Mouse (Mus musculus) testis, adult 2 months (tissue): ENCODE results near the gene Sik2. TPM values are rescaled to one million over a fixed set of nuclear protein-coding genes. Genes with fewer than 3 reads are reported as not detected.

ENCODE experiments used
- H3K27ac ChIP-seq: fragments of 200-500 bp; 2 replicates; pipeline ENCODE4 v1.5.1; 2012; ENCODE audit warnings: low read depth, low read length; ENCODE audit not compliant: control insufficient read depth, insufficient read depth
- H3K27me3 ChIP-seq: fragments of 200-500 bp; 2 replicates; pipeline ENCODE4 v1.6.1; 2012; ENCODE audit warnings: mild to moderate bottlenecking, low read length, moderate library complexity; ENCODE audit not compliant: control insufficient read depth, insufficient read depth
- H3K36me3 ChIP-seq: fragments of 200-500 bp; 2 replicates; pipeline ENCODE4 v1.6.1; 2012; ENCODE audit warnings: mild to moderate bottlenecking, low read length; ENCODE audit not compliant: control insufficient read depth, insufficient read depth
- H3K4me1 ChIP-seq: fragments of 200-500 bp; 2 replicates; pipeline ENCODE4 v1.6.1; 2012; ENCODE audit warnings: low read length; ENCODE audit not compliant: control insufficient read depth, insufficient read depth
- H3K4me3 ChIP-seq: fragments of 200-500 bp; 2 replicates; pipeline ENCODE4 v1.5.1; 2012; ENCODE audit warnings: low read depth, mild to moderate bottlenecking, low read length, moderate library complexity, mixed read lengths; ENCODE audit not compliant: control insufficient read depth
- CTCF ChIP-seq: fragments of 200-500 bp; IDR thresholded peaks from 2 replicates; pipeline ENCODE4 v1.5.1; 2012; ENCODE audit warnings: low read depth, mild to moderate bottlenecking, inconsistent platforms, low read length, moderate library complexity; ENCODE audit not compliant: control insufficient read depth, insufficient read depth, insufficient replicate concordance
- POLR2A ChIP-seq: fragments of 200-500 bp; IDR thresholded peaks from 2 replicates; pipeline ENCODE4 v1.6.1; 2012; ENCODE audit warnings: low read depth, mild to moderate bottlenecking, inconsistent platforms, low read length, moderate library complexity; ENCODE audit not compliant: control insufficient read depth
- polyA plus RNA-seq: library from polyadenylated mRNA; depleted of rRNA; stranded (reverse); fragments of >200 nt; gene quantifications from 2 replicates; pipeline ENCODE4 v1.2.3, GENCODE M21; 2012; rRNA removed

Sik2 gene
- polyA plus RNA-seq, 1 experiment, result 25.7 TPM

- Histone ChIP-seq H3K4me3 (no peak overlapping the region), H3K27me3 (no peaks in the 10 kb centered on the region), H3K36me3 (no peaks in the 10 kb centered on the region), H3K4me1 (no peaks in the 10 kb centered on the region), H3K27ac (no peak overlapping the region)
- TF ChIP-seq POLR2A, result no peak
- no peak for TF ChIP-seq CTCF
Observed at GRCm38 (mm10) chr9:50848821-50849220, 160.1 kb downstream of the Sik2 start.

GRCm38 (mm10) chr9:50847606-50848368, 161.1 kb downstream of the Sik2 start:
- Histone ChIP-seq H3K4me1 (no peaks in the 10 kb centered on the region), H3K27me3 (no peaks in the 10 kb centered on the region), H3K27ac (no peak overlapping the region), H3K4me3 (no peak overlapping the region), H3K36me3 (no peaks in the 10 kb centered on the region)
- TF ChIP-seq POLR2A (no peak), CTCF (no peak)

GRCm38 (mm10) chr9:50847133-50847532, 161.7 kb downstream of the Sik2 start:
- Histone ChIP-seq H3K36me3 (no peaks in the 10 kb centered on the region), H3K27me3 (no peaks in the 10 kb centered on the region), H3K27ac (no peak overlapping the region), H3K4me3 (no peak overlapping the region), H3K4me1 (no peaks in the 10 kb centered on the region)
- TF ChIP-seq CTCF (no peak), POLR2A (no peak)

GRCm38 (mm10) chr9:50845547-50845946, 163.3 kb downstream of the Sik2 start:
- Histone ChIP-seq H3K36me3 (no peaks in the 10 kb centered on the region), H3K4me3 (no peak overlapping the region), H3K27ac (no peak overlapping the region), H3K27me3 (no peaks in the 10 kb centered on the region), H3K4me1 (no peaks in the 10 kb centered on the region)
- TF ChIP-seq CTCF, result no peak

- Histone ChIP-seq H3K27me3 (no peaks in the 10 kb centered on the region), H3K36me3 (no peaks in the 10 kb centered on the region), H3K4me3 (no peak within 1 kb of the TSS), H3K27ac (no peak within 1 kb of the TSS), H3K4me1 (no peaks in the 10 kb centered on the region)
- no peak for TF ChIP-seq POLR2A
- TF ChIP-seq CTCF, result no peak
Observed at GRCm38 (mm10) chr9:50845081-50845480, 163.8 kb downstream of the Sik2 start, which contains the start of gene Ppp2r1b. Ppp2r1b (plus strand) TSS chr9:50845301.

Other genes with a start within 250 kb of the Sik2 start
- gene Fdxacb1, start 240.8 kb downstream of the Sik2 start, polyA plus RNA-seq, result 5.3 and 5.8 TPM in 2 replicates
- 31.0 and 40.0 TPM in 2 replicates for gene Alg9, start 234.1 kb downstream of the Sik2 start, polyA plus RNA-seq
- 662 and 684 TPM in 2 replicates for gene 1110032A03Rik, start 233.6 kb downstream of the Sik2 start, polyA plus RNA-seq
- gene Ppp2r1b, start 163.8 kb downstream of the Sik2 start, polyA plus RNA-seq, result 77.4 and 80.9 TPM in 2 replicates
- 8.4 and 10.2 TPM in 2 replicates for gene Btg4, start 51.8 kb upstream of the Sik2 start, polyA plus RNA-seq
- 0.61 and 0.65 TPM in 2 replicates for gene Layn, start 68.0 kb upstream of the Sik2 start, polyA plus RNA-seq
- 39.0 and 40.5 TPM in 2 replicates for gene 4833427G06Rik, start 93.0 kb upstream of the Sik2 start, polyA plus RNA-seq
- 0.01 TPM in 2 replicates for gene Gm32742, start 156.4 kb upstream of the Sik2 start, polyA plus RNA-seq
- gene Pou2af1, start 204.6 kb upstream of the Sik2 start, polyA plus RNA-seq, result 0.48 and 0.52 TPM in 2 replicates